Mouse (Mus musculus) central nervous system, embryonic 14 days (tissue): ENCODE data around the gene Nsl1. TPM values are rescaled to one million over a fixed set of nuclear protein-coding genes. Genes with fewer than 3 reads are reported as not detected.

ENCODE experiments used
- polyA plus RNA-seq: library from polyadenylated mRNA; depleted of rRNA; stranded (reverse); fragments of >200 nt; gene quantifications from 2 replicates; pipeline ENCODE4 v1.2.3, GENCODE M21; 2012; rRNA removed

Nsl1 gene
- polyA plus RNA-seq: 9.4 and 9.5 TPM in 2 replicates

DNA sequence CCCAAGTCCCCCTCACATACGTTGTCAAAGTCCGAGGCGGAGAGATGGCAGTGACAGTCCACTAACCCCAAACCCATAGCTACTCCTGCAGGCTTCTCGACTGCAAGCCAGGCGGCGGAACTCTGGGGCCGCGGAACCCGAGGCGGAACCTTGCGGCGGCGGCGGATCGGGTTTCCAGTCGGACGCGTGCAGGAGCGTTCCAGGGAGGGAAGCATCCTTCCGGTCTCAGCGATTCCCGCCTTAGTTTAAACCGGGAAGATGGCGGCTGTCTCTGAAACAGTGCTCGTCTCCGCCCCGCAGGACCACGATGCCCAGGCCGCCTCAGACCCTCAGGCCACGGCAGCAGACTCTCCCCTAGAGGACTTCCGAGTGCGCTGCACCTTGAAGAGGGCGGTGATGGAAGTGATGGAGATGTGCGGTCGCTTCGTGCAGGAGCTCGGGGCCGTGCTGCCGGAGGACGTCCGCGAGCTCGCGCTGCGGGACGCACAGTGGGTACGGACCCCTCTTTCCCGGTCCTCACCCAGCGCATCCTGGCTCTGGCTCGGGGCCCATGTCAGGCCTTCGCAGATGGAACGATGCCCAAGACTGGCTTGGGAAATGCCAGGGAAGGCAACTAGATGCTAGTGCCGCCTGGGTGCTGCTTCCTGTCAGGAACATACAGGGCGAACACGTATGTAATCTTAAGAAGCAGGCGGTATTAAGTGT is at the start of gene Nsl1, which contains the start of gene Tatdn3:
Gene Nsl1 (plus strand): TSS at position 232 of the 705 bp plus-strand sequence.
Gene Tatdn3 (minus strand): TSS at position 152 of the 705 bp plus-strand sequence.

DNA sequence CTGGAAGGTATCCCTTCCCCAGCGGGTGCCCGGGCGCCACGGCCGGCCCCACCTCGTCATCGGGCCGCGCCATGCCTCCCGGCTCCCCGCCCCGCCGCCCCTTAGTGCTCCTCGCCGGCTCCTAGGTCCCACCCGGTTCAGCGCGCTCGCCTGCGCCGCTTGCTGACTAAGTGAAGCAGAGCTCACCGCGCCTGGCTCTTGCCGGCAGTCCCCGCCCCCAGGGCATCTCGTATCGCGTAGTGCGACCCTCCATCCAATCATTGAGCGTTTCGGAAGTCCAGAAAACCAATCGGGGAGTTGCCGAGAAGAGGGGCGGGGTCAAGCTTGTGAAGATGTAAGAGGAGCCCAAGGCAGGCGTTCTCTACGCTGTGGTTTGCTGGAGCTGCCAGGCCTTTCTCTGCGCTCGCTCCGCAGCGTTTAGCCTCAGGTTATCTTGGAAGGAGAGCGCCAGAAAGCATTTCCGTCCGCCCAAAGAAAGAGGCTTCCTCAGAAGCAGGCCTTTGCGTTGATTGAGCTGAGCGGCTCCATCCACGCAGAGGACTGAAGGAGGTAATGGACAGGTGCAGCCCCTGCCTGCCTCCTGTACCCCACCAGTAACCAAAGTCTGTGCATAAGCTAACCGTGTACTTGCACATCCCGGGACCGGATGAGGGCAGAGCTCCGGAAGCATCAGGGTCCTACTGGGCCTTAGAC is 36.6 kb upstream of the Nsl1 start, which contains the start of gene Flvcr1:
Gene Flvcr1 (minus strand): TSS at position 138 of the 693 bp plus-strand sequence.

DNA sequence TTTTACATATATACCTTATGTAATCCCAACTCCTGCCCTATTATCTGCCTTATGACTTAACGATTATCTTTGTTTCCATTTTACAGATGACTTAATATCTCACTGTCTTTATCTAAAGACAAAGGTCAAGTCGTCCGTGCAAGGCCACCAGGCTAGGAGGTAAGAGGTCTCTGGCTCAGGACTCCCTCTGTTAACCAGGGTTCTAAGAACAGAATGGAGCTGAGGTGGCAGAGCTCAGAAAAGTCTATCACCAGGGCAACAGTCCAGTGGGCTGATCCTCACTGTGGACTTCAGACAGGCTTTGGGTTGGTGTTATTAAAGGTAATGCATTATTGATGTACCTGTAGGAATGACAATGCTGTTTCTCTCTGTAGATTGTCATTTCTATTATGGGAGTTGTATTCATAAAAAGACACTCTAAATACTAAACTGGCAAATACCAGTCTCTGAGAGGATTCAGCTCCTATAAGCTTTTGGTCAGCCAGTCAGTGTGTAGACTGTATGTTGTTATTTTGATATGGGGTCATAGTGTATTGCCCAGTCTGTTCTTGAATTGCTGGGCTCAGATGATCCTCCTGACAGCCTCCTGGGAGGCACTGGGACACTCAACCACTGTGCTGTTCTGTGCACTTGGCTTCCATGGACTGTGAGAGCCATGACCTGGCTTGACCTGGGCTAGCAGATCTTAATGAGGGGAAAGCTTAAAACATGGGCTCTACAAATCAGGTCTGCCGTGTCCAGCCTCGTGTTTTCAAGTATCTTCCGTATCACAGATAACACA is 26.1 kb upstream of the Nsl1 start, which contains the start of gene Spata45:
Gene Spata45 (plus strand): TSS at position 86 of the 781 bp plus-strand sequence.

DNA sequence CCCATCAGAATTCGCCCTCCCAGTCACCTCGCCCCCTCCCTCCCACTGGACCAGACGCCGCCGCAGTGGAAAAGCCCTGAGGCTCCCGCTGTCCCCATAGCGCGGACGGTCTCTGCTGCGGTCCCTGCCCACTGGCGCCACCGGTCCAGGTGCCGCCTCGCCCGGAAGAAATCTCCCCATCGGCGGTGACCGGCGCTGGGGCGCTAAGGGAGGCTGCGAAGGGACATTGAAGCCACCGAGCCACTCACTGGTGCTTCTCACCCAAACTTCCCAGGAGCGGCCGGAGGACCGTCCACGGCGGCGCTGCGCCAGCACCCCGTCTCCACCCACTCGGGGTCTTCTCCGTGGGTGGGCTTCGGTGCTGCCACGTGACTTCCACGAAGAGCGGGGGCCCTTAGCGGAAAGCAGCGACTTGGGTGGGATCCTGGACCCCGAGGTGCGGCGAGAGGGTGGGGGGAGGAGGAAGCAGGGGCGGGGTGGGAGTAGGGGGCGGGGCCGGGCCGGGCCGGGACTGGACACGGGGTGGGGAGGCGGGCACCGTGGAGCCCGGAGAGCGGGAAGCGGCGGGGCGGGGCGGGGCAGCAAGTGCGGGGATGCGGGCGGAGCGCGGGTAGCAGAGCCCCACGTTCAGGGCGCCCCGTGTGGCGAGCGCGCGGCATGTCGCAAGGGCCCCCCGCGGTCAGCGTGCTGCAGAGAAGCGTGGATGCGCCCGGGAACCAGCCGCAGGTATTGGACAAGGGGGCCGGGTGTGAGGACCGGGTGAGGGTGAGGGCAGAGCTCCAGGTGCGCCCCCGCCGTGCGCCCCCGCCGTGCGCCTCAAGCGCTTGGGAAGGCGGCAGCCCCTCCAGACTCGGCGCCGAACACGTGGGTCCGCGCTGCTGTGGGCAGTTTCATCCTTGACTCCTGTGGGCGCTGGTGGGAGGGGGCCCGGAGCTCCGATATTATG is 35.3 kb downstream of the Nsl1 start, which contains the start of gene Batf3:
Gene Batf3 (plus strand): TSS at position 46 of the 946 bp plus-strand sequence.

Other genes starting within 250 kb of the Nsl1 start
- 20.5 and 22.6 TPM in 2 replicates for gene Rps6kc1, start 151.2 kb upstream of the Nsl1 start, polyA plus RNA-seq
- 54.6 and 63.3 TPM in 2 replicates for gene Angel2, start 137.9 kb upstream of the Nsl1 start, polyA plus RNA-seq
- gene Vash2, start 83.7 kb upstream of the Nsl1 start, polyA plus RNA-seq: 49.2 and 56.3 TPM in 2 replicates
- gene Flvcr1, start 36.9 kb upstream of the Nsl1 start, polyA plus RNA-seq: 19.6 and 20.6 TPM in 2 replicates
- gene Spata45, start 26.4 kb upstream of the Nsl1 start, polyA plus RNA-seq: not detected in 2 replicates
- gene Tatdn3, start 80 bp upstream of the Nsl1 start, polyA plus RNA-seq: 26.8 and 29.2 TPM in 2 replicates
- gene Batf3, start 34.8 kb downstream of the Nsl1 start, polyA plus RNA-seq: 2.6 and 3.7 TPM in 2 replicates
- gene Fam71a, start 101.8 kb downstream of the Nsl1 start, polyA plus RNA-seq: not detected in 2 replicates
- gene Atf3, start 155.0 kb downstream of the Nsl1 start, polyA plus RNA-seq: 1.6 and 2.1 TPM in 2 replicates